Mouse (Mus musculus) limb, embryonic 12.5 days (tissue): Measurements from ENCODE around the gene Wdr74. TPM values are rescaled to one million over a fixed set of nuclear protein-coding genes. Genes with fewer than 3 reads are reported as not detected.
"Not testable (repeated sequence)": the region's sequence is repeated elsewhere in the genome, so short reads cannot be mapped to it uniquely, and the experiment has no call there.

Experiments
- ATAC-seq: fragments of 200-750 bp; cut with Nextera tagmentation; 2 replicates; pipeline ENCODE4 v1.8.0; 2017; ENCODE audit warnings: low read depth, moderate TSS enrichment; ENCODE audit not compliant: insufficient number of reproducible peaks, insufficient read depth, low FRiP score, low TSS enrichment
- H3K27ac ChIP-seq: fragments of 300-500 bp; sonication (generic); 2 replicates; pipeline ENCODE4 v1.5.1; 2016; ENCODE audit warnings: mild to moderate bottlenecking, moderate library complexity
- H3K27me3 ChIP-seq: fragments of 300-500 bp; sonication (generic); 2 replicates; pipeline ENCODE4 v1.6.1; 2016; ENCODE audit warnings: mild to moderate bottlenecking, moderate library complexity
- H3K36me3 ChIP-seq: fragments of 300-500 bp; sonication (generic); 2 replicates; pipeline ENCODE4 v1.6.1; 2016; ENCODE audit warnings: mild to moderate bottlenecking, moderate library complexity
- H3K4me1 ChIP-seq: fragments of 300-500 bp; sonication (generic); replicated peaks from 2 replicates; pipeline ENCODE4 v1.6.1; 2016
- H3K4me2 ChIP-seq: fragments of 300-500 bp; sonication (generic); 2 replicates; pipeline ENCODE4 v1.6.1; 2016; ENCODE audit warnings: mild to moderate bottlenecking, moderate library complexity
- H3K4me3 ChIP-seq: fragments of 300-500 bp; sonication (generic); replicated peaks from 2 replicates; pipeline ENCODE4 v1.5.1; 2016; ENCODE audit warnings: mild to moderate bottlenecking
- H3K9ac ChIP-seq: fragments of 300-500 bp; sonication (generic); replicated peaks from 2 replicates; pipeline ENCODE4 v1.6.1; 2016; ENCODE audit warnings: mild to moderate bottlenecking, moderate library complexity
- H3K9me3 ChIP-seq: fragments of 300-500 bp; sonication (generic); 2 replicates; pipeline ENCODE4 v1.6.1; 2016; ENCODE audit warnings: mild to moderate bottlenecking, moderate library complexity
- WGBS: fragments of 180-500 bp; shearing (Covaris S2); methylation state at CpG from one replicate; pipeline ENCODE4 v1.1.7; 2016; 5-methylcytosine and 5-hydroxymethylcytosine counted together
- polyA plus RNA-seq: library from polyadenylated mRNA; unstranded; fragments of >200 nt; fragmentation: Nextera tagmentation; extraction: Ambion mirVana; gene quantifications from 2 replicates; pipeline ENCODE4 v1.2.1, GENCODE M21; 2016

Gene Wdr74
- polyA plus RNA-seq, 1 experiment from 2014 or later = 96.6 TPM

- WGBS = 28% methylated on average over 5 of the region's 5 CpGs
- Histone ChIP-seq H3K9me3 (no peaks in the 10 kb centered on the region), H3K27me3 (no peaks in the 10 kb centered on the region), H3K27ac (0 out of 2 replicates have a peak overlapping the region, but pooled peaks have one; percentile 23), H3K4me3 (no peak overlapping the region), H3K4me2 (no peak overlapping the region), H3K4me1 (peaks cover 12% of the 10 kb centered on the region), H3K9ac (no peak overlapping the region), H3K36me3 (peaks cover 32% of the 10 kb centered on the region)
- no peak for ATAC-seq
Observed at GRCm38 (mm10) chr19:8727495-8728114, 8.0 kb upstream of the Wdr74 start.

GRCm38 (mm10) chr19:8728335-8729099, 7.1 kb upstream of the Wdr74 start:
- not testable (repeated sequence) for H3K4me3 ChIP-seq, H3K27ac ChIP-seq, H3K9ac ChIP-seq, ATAC-seq, H3K27me3 ChIP-seq, H3K4me2 ChIP-seq, H3K9me3 ChIP-seq
- Histone ChIP-seq H3K36me3 (peaks cover 32% of the 10 kb centered on the region), H3K4me1 (peaks cover 12% of the 10 kb centered on the region)
- WGBS = 50% methylated on average over 3 of the region's 3 CpGs

GRCm38 (mm10) chr19:8734334-8734733, 1.3 kb upstream of the Wdr74 start:
- Histone ChIP-seq H3K4me2 (no peak overlapping the region), H3K9me3 (no peaks in the 10 kb centered on the region), H3K36me3 (peaks cover 20% of the 10 kb centered on the region), H3K27me3 (no peaks in the 10 kb centered on the region), H3K4me3 (no peak overlapping the region), H3K27ac (no peak overlapping the region), H3K4me1 (peaks cover 2% of the 10 kb centered on the region; the same call in 1 of the 2 replicates), H3K9ac (no peak overlapping the region)
- ATAC-seq = no peak
- 72% methylated on average over 3 of the region's 3 CpGs for WGBS

GRCm38 (mm10) chr19:8736160-8736467, 487 bp downstream of the Wdr74 start:
- Histone ChIP-seq H3K36me3 (peaks cover 33% of the 10 kb centered on the region), H3K4me3 (peak overlapping the region; percentile 89), H3K9ac (peak overlapping the region; percentile 79), H3K27ac (peak overlapping the region; percentile 66; the same call in 1 of the 2 replicates), H3K9me3 (no peaks in the 10 kb centered on the region), H3K27me3 (no peaks in the 10 kb centered on the region), H3K4me2 (peak overlapping the region; percentile 84), H3K4me1 (peaks cover 12% of the 10 kb centered on the region)
- ATAC-seq = no peak
- 3% methylated on average over 11 of the region's 11 CpGs for WGBS

GRCm38 (mm10) chr19:8738911-8739310, 3.3 kb downstream of the Wdr74 start:
- 89% methylated on average over 7 of the region's 7 CpGs for WGBS
- Histone ChIP-seq H3K9ac (no peak overlapping the region), H3K27ac (no peak overlapping the region), H3K9me3 (no peaks in the 10 kb centered on the region), H3K4me3 (no peak overlapping the region), H3K4me1 (peaks cover 23% of the 10 kb centered on the region), H3K27me3 (no peaks in the 10 kb centered on the region), H3K4me2 (no peak overlapping the region), H3K36me3 (peaks cover 45% of the 10 kb centered on the region)
- no peak for ATAC-seq

- Histone ChIP-seq H3K27me3 (no peaks in the 10 kb centered on the region), H3K4me1 (peaks cover 23% of the 10 kb centered on the region), H3K4me3 (no peak overlapping the region), H3K9ac (no peak overlapping the region), H3K36me3 (peaks cover 53% of the 10 kb centered on the region), H3K27ac (no peak overlapping the region), H3K9me3 (no peaks in the 10 kb centered on the region), H3K4me2 (no peak overlapping the region)
- WGBS = 91% methylated on average over 6 of the region's 6 CpGs
- ATAC-seq = no peak
Observed at GRCm38 (mm10) chr19:8739646-8740045, 4.0 kb downstream of the Wdr74 start.

GRCm38 (mm10) chr19:8740603-8741002, 5.0 kb downstream of the Wdr74 start, which contains the start of gene 1700092M07Rik:
1700092M07Rik (plus strand) TSS chr19:8740718.
- ATAC-seq = no peak
- peaks cover 62% of the 10 kb centered on the region for H3K36me3 ChIP-seq
- WGBS = 67% methylated on average over 14 of the region's 14 CpGs

GRCm38 (mm10) chr19:8741243-8741869, 5.7 kb downstream of the Wdr74 start, which contains the start of gene Stx5a:
Stx5a (plus strand) TSS chr19:8741413.
- Histone ChIP-seq H3K27ac (peak within 1 kb of the TSS; percentile 96), H3K9ac (peak within 1 kb of the TSS; percentile 95), H3K36me3 (peaks cover 70% of the 10 kb centered on the region), H3K9me3 (no peaks in the 10 kb centered on the region), H3K4me3 (peak within 1 kb of the TSS; percentile 95), H3K27me3 (no peaks in the 10 kb centered on the region), H3K4me1 (peaks cover 21% of the 10 kb centered on the region), H3K4me2 (peak within 1 kb of the TSS; percentile 98)
- WGBS = under 1% methylated on average over 36 of the region's 36 CpGs
- peak; percentile 95 for ATAC-seq

More at GRCm38 (mm10) chr19:8740603-8741002, 5.0 kb downstream of the Wdr74 start, which contains the start of gene 1700092M07Rik:
- H3K9me3 ChIP-seq = no peaks in the 10 kb centered on the region
- peak within 1 kb of the TSS; percentile 95 for H3K9ac ChIP-seq
- H3K4me2 ChIP-seq = peak within 1 kb of the TSS; percentile 98
- no peaks in the 10 kb centered on the region for H3K27me3 ChIP-seq
- peak within 1 kb of the TSS; percentile 96 for H3K27ac ChIP-seq
- peak within 1 kb of the TSS; percentile 95 for H3K4me3 ChIP-seq
- peaks cover 21% of the 10 kb centered on the region for H3K4me1 ChIP-seq

GRCm38 (mm10) chr19:8742176-8742575, 6.5 kb downstream of the Wdr74 start:
- WGBS = 15% methylated on average over 14 of the region's 14 CpGs
- peak overlapping the region; percentile 95 for H3K4me3 ChIP-seq
- peak overlapping the region; percentile 96 for H3K27ac ChIP-seq
- H3K9ac ChIP-seq = peak overlapping the region; percentile 95
- H3K36me3 ChIP-seq = peaks cover 78% of the 10 kb centered on the region
- peak overlapping the region; percentile 98 for H3K4me2 ChIP-seq
- H3K27me3 ChIP-seq = no peaks in the 10 kb centered on the region
- H3K4me1 ChIP-seq = peaks cover 21% of the 10 kb centered on the region
- no peaks in the 10 kb centered on the region for H3K9me3 ChIP-seq
- ATAC-seq = no peak

- H3K4me3 ChIP-seq = no peak overlapping the region
- H3K27ac ChIP-seq = no peak overlapping the region
- H3K9me3 ChIP-seq = no peaks in the 10 kb centered on the region
- peaks cover 18% of the 10 kb centered on the region for H3K4me1 ChIP-seq
- no peak overlapping the region for H3K4me2 ChIP-seq
- no peaks in the 10 kb centered on the region for H3K27me3 ChIP-seq
- H3K36me3 ChIP-seq = peaks cover 80% of the 10 kb centered on the region
- WGBS = 90% methylated on average over 1 of the region's 1 CpGs
- ATAC-seq = no peak
- no peak overlapping the region for H3K9ac ChIP-seq
Observed at GRCm38 (mm10) chr19:8745382-8745781, 9.8 kb downstream of the Wdr74 start.

- peaks cover 95% of the 10 kb centered on the region for H3K36me3 ChIP-seq
- 72% methylated on average over 2 of the region's 2 CpGs for WGBS
Observed at GRCm38 (mm10) chr19:8747368-8747767, 11.7 kb downstream of the Wdr74 start.

More at GRCm38 (mm10) chr19:8747368-8747767, 11.7 kb downstream of the Wdr74 start:
- H3K27ac ChIP-seq = no peak overlapping the region
- no peak for ATAC-seq
- H3K27me3 ChIP-seq = no peaks in the 10 kb centered on the region
- H3K9me3 ChIP-seq = no peaks in the 10 kb centered on the region
- H3K4me1 ChIP-seq = peaks cover 9% of the 10 kb centered on the region
- no peak overlapping the region for H3K4me3 ChIP-seq
- H3K9ac ChIP-seq = no peak overlapping the region
- no peak overlapping the region for H3K4me2 ChIP-seq
